Mouse (Mus musculus) frontal cortex, adult 2 months (tissue): ENCODE results near the gene Tuba1a. TPM values are rescaled to one million over a fixed set of nuclear protein-coding genes. Genes with fewer than 3 reads are reported as not detected.

Experiments used
- DNase-seq, 2 experiments: peaks; one replicate each; pipeline ENCODE4 v3.0.0; 2022; ENCODE audit warnings: low spot score in 1 of 2; ENCODE audit errors: extremely low spot score in 1 of 2
- polyA plus RNA-seq: library from polyadenylated mRNA; depleted of rRNA; stranded (reverse); fragments of >200 nt; gene quantifications from 2 replicates; pipeline ENCODE4 v1.2.3, GENCODE M21; 2012

Tuba1a gene
- polyA plus RNA-seq, 1 experiment: 1,854 TPM

DNA sequence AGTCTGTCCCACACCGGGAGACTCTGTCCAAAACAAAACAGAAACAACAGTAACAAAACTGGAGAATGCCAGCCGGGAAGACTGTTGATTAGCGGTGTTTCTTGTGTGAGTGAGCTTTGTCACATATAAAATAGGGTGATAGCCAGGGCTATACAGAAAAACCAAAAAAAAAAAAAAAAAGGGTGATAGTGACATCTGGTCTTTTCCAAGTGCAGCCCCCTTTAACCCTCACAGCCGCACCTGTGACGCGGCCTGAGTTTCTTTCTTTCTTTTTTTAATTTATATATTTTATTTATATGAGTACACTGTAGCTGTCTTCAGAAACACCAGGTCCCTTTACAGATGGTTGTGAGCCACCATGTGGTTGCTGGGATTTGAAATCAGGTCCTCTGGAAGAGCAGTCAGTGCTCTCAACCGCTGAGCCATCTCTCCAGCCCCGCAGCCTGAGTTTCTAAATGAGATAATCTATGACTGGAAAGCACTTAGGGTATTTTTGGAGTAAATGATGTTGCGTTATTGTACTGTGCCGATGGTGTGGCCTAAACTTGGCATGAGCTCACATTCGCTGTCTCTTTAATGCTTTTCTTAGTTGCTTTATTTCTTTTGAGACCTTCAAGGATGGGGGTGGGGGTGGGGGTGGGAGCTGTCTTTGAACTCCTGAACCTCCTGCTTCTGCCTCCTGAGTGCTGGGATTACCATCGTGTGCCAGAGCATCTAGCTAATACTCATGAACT lies 32.6 kb upstream of the Tuba1a start:
- peak in 1 of 2 experiments; percentile 48 for DNase-seq

DNA sequence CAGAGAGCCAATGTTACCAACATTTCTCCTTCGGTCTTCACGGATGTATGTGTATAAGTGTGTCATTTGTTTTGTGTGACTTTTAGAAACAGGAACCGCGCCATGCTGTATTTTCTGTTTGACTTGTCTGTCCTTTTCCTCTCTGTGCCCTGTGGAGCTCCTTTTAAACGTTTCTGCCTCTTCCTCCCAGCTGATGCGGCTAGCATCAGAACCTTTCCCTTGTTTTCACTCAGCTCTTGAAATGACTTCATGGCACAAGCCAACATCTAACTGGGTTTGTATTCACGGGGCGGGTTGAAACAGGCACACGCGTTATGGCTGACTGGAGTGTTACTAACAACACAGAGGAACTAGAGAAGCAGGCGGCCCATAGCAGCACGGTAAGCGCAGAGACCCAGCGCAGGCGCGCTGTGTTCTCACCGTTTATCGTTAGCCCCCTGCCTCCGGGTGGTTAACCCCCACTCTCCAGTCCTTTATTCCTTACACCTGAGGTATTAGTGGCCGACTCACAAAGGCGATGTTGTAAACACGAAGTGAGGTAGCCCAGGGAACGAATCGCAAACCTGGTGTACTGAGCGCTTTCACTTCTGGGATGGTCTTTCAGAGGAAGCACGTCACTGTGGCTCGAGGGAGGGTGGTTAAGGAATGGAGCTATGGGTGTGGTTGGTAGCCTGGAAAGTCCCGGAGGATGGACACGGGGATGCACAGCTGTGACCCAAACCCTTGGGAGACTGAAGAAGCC lies 31.9 kb upstream of the Tuba1a start:
- peak; percentile 64 to 83 for DNase-seq

DNA sequence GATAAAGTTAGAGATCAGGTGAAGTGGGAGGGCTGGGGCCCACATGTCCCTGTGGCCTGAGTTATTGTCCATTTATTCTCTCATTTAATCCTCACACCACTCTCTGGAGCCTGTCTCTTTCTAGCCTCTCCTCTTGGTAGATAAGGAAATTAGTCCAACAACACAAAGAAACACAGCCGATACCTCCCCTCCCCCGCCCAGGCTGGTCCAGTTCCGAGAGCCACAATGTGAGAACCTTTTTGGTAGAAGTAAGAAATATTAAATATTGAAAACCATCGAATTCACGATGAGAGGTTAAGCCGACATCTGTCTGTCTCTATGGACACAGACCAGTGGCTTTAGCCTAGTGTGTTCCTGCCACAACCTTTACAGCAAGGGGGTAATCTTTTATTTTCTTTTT lies 31.2 kb upstream of the Tuba1a start:
- DNase-seq: no peak

DNA sequence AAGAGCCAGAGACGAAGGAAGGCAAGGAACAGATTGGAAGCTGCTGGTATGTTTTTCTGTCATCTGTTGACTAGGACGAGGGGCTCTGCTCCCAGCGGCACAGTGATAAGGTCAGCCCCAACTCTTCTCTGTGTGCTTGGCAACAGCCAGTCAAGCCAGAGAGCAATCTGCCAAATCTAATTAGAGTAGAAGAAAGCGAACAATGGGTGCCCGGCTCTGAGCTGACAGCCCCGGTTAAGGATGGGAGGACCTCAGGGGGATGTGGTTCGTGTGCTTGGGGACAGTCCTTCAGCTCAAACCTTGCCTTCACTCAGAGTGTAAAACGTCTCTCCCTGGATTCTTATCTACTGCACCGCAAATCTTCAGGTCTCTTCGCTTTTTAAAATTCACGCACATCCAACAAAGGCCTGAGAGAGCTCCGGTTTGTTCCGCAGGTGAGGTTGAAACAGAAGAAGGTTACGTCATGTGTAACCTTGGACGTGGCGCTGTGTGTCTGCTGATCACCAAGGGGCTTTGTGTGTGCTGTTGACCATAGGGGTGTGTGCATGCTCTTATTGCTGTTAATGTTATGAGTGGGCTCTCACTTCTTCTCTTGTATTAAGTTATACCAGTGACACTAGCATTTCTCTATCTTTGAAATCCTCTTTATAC lies 30.1 kb upstream of the Tuba1a start:
- DNase-seq: no peak

DNA sequence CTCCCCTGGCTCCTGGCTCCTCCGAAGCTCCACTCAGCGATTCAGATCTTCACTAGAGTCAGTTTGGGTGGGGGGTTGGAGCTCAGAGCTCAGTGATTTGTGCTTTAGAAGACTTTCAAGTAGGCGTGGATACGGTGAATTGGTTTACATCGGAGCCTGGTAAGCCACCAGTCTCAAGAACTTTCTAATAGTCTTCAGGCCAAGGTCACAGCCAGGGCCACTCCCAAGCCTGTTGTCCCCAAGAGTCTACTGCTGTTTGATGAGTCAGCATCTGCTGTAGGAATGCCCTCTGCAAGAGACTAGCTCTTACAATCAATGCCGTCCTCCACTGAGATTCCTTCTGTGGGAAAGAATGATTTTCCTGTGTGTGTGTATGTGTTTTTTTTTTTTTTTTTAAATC lies 28.6 kb upstream of the Tuba1a start:
- no peak for DNase-seq

DNA sequence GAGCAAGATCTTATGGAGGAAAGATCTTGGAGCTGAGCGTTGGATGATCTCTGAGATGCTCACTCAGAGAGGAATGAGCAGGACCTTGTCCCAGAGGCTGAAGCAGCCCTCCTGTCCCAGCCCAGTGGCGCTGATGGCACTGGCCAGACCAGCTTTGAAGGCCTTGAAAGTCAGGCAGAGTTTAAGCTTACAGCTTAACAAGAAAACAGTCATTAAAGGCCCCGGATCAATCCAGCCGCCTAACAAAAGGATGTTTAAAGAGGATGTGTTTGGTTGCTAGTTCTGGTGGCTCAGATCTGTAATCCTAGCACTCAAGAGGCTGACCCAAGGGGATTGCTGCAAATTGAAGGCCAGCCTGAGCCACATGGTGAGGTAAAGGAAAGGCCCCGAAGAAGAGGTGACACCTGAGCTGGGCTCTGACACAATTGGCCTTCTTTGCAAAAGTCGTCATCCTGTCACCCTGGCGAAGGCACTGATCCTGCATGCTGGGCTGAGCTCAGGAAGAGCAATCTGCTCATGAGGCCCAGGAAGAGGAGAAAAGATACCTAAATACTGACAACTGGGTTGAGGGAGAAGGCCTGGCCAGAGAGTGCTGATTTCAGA lies 26.6 kb upstream of the Tuba1a start:
- DNase-seq: no peak

DNA sequence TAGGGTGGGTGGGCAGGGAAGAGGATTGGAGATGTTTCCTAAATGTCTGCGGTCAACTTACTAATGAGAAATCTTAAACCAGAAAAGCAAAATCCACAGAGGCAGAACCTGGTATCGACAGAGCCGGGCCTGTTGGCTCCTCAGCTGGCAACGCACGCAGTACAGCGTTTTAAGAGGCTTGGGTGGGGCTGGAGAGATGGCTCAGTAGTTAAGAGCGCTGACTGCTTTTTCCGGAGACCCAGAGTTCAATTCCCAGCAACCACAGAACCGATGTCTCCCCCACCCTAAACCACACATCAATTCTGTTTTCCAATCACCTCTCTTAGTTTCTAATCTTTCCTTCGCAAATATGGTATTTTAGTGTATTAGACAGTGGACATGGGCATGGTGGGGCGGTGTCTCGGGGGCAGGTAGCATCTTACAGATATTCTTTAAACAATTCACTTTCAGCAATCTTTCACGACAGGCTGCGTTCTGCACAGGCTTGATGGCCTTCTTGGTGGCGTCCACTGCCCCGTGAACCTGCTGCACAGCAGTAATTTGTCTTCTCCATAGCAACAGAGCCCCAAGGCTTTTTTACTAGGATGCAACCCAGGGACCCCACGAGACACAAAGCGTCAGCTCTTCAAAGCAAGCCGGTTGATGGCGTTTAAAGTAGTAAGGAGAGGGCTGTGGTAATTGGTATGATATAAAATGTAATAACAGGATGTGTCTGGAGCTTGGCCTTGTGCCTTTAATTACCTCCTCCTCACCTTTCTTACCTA lies 25.1 kb upstream of the Tuba1a start:
- no peak for DNase-seq

DNA sequence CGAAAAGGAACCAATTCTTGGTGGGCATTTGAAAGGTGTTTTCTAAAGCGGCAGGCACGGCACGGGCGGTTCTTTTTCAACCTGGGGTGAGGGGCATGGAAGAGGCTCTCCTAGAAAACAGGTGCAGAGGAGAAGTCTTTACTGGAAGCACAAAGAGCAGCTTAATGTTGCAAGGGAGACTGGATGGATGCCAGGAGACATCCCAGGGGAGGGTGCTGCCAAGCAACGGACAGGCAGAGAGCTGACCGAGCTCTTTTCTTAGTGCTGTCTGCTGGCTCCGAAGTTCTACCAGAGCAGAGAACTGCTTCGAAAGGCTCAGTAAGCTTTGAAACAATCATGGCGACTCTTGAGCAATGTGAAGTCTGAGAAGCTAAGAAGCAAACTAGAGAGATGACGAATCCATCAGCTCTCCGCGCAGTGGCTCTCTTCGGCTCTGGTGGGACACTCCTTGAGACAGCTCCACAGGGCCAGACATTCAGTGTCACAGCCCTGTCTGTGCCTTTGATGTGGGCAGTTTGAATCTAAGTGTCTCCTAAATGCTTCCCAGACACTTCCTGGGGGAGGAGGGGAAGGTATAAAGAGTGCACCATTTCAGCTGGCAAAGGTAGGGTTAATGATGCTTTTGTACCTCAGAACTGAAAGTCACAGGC lies 24.4 kb upstream of the Tuba1a start:
- peak in 1 of 2 experiments; percentile 71 for DNase-seq

DNA sequence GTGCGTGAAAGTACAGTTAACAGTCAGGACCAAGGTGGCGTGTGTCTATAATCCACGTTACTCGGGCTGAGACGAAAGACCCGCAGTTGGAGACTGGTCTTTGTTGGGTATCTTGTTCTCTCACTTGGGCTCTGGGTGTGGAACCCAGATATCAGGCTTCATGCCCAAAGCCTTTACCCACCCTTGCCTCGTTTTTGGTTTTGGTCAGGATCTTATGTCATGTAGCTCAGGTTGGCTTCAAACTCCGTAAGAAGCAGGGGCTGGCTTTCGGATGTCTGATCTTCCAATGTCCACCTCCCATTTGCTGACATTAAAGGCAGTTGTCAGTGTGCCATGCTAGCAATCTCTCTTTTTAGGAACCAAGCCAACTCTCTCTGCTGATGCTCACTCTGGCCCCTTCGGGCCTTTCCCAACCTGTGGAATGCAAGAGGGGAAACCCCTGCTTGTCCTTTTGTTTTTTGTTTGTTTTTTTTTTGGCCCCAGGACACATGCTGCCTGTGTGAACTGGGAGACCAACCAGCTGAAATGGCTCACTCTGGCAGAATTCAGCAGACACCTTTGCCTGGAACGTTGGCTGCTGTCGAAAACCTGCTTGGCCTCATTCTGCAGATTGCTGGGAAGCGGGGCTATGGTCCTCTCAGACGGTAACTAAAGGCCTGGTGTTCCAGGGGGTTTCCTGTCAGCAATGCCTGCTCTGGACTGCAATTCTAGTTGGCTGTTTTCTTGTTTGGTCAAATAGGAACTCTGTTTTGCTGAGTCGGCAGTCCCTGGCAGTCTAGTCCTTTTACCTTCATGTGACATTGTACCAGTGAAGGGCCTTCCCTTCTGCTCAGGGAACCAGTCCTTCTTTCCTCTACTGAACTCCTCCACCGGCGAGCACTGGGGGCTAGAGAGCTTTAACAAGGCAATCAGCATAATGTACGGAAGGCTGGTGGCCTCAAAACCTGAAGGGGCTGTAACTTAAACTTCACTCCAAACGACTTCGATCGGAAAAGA lies 23.6 kb upstream of the Tuba1a start:
- DNase-seq: no peak

DNA sequence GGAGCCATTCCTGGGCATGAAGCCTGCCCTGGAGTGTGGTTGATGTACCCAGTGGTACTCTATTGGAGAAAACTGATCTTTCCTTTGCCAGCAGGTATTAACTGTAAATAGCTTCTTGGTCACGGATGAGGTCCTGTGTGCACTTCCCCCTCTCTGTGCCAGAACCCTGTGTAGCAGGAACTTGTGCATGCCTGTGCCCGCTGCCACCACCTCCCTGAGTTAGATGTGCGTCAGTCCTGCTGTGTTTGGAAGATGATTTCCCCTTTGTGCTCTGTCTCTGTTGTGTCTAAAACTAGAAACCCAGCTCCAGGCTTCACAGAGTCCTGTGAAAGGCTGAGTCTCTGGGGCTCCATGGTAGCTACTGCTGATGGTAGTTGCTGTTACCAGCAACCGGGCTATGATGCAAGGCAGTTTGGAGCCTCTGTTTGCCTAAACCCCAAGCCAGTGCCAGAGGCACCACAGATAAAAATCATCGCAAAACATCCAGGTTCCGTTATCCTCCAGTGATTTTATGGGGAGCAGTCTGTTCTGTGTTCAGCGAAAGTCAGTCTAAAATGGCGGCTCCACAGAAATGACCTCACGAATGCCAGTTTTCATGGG lies 19.6 kb upstream of the Tuba1a start:
- no peak for DNase-seq

DNA sequence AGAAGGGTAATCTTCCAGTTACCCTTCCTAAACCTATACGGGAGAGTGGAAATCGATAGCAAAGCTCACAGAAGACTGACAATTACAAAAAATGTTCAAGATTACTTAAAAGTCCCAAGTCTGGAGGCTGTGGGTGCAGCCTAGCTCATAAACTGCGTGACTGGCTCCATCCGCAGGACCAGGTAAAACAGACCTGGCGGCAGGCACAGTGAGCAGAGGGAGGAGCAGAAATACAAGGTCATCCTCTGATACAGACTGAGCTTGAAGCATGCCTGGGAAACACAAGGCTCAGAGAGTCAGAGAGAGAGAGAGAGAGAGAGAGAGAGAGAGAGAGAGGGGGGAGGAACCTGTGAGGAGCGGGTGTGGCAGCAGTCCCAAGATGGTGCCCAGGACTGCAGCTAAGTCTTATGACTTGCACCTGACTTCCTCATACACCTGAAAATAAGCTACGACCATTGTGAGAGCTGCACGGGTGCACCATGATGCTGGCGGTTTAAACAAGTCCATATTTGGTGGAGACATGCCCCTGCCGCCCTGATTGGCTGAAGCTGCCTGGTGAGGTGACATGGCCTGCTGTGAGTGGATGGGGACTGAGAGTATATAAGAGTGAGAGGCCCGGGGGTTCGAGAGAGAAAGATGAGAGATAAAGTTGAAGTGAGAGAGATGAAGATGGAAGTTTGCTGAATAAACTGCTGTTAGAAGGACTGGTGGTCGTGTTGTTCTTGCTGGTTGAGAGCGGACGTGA lies 18.2 kb upstream of the Tuba1a start:
- DNase-seq: peak in 1 of 2 experiments; percentile 45

DNA sequence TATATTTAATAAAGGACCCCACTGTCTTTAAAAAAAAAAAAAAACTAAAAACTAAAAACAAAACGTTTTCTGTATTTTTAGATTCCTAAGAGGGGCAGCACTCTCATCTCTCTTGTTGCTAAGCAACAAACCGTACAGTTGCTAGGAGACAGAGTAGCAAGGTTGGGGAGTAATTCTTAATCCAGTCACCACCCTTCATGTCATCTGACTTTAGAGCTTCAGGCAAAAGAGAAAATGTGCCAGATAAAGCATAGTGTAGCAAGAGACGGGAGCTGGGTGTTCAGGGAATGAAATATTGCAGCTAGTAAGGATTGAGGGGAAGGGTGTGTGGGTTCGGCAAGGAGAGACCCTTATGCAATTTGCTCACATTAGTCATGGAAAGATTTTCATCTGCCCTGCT lies 17.6 kb upstream of the Tuba1a start:
- peak; percentile 76 to 84 for DNase-seq

DNA sequence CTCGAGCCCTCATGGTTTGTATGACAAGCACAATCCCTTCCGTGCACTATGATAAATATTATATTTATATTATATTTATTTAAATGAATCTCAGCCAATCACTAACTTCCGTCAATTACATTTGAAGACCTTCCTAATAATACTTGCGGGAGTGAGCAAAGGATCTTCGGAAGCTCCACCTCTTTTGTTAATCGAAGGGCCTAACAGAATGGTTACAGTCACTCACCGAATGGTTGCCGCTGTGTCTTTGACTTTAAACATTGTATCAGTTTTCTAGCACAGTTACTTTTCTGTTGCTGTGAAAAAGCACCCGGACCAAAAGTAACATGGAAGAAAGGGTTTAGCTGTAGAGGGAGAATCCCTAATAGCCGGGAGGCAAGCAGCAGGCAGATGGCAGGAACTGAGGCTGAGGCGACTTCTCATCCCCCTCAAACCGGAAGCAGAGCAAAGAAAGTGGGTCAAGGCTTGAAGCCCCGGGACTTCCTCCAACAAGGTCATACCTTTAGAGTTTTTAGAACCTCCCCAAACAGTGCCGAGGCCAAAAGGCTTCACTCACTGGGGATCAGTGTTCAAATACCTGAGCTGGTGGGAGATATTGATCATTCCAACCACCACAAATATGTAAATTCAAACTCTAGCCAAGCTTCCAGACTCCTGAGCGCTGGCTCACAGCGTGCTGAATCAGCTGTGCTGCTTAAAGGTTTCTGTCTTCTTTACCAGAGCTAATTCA lies 16.0 kb upstream of the Tuba1a start:
- DNase-seq: peak in 1 of 2 experiments; percentile 40

DNA sequence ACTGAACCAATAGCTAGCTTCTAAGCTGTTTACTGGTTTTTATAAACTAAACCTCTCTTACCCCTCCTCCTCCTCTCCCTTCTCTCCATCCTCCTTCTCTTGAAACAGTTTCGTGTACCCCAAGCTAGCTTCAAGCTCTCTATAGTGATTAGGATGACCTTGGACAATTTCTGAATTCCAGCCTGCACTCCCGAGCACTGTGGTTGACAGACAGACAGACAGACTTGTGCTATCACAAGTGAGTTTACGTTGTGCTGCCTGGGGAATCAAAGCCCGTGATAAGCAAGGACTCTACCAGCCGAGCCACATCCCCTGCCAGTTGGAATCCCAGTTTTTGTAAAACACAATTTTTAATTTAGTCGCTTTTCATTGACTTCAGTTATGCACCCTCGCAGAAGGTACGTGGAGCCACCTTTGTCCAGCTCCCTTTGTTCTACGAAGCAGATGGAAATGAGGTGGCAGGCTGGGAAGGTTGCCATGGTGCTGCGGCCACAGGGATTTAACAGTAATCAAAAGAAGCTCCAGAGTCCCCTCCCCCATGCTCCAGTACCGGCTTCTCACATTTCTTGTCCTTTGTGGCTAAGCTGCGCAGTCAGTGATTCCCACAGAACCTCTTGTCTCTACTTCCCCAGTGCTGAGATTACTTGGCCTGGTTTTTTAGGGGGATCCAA lies 15.3 kb upstream of the Tuba1a start:
- DNase-seq: peak in 1 of 2 experiments; percentile 68

DNA sequence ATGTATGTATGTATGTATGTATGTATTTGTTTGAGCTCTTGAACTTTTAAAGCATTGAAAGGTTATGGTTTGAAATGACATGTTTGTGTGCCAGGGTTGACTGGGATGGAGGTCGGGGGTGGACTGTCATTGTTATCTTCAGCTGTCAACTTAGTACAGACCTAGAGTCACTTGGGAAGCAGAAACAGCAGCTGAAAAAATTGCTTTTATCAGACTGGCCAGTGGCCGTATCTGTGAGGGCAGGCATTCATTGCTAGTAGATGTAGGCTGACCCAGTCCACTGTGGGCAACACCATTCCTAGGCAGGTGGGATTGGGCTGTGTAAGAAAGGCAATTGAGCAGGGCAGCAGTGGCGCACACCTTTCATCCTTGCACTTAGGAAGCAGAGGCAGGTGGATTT lies 6.0 kb upstream of the Tuba1a start:
- no peak for DNase-seq

DNA sequence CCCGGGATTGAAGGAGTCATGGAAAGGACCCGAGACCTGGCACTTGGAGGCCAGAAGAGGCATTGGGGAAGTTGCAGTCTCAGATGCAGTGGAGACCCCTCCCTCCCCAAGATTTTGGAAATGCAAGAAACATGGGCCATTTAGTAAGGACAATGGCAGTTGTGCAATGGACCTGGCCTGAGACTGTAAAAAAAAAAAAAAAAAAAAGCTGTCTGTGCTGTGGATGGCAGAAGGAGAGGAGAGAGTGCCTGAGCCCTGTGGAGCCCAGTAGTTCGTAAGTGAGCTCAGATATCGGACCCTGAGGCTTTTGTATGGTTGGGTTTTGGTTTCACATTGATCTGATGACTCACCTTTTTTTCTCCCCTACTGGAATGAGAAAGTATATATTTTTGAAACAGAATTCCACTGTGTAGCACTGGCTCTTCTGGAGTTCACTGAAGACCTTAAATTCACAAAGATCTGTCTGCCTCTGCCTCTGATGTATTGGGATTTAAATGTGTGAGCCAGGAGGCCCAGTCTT lies 5.5 kb upstream of the Tuba1a start:
- DNase-seq: no peak
